Mouse (Mus musculus): ENCODE results near the gene Sdhb. TPM values are rescaled to one million over a fixed set of nuclear protein-coding genes. Genes with fewer than 3 reads are reported as not detected.

The Sdhb gene
- polyA plus RNA-seq, 1 experiment from 2014 or later, result 418 TPM

GRCm38 (mm10) chr4:140919974-140920836 is 40.8 kb upstream of the Sdhb start:
- Histone ChIP-seq H3K4me2 (ENCODE audit: low read depth) (no peak overlapping the region), H3K27me3 (ENCODE audit: control insufficient read depth, insufficient read depth, low read length) (no peaks in the 10 kb centered on the region), H3K4me3 (ENCODE audit: low read depth, low read length) (no peak overlapping the region), H3K9me3 (ENCODE audit: control insufficient read depth, low read length) (no peaks in the 10 kb centered on the region), H3K9ac (ENCODE audit: low read length) (no peak overlapping the region), H3K4me1 (ENCODE audit: control insufficient read depth, insufficient read depth, low read length) (0 out of 2 replicates have a peak, but pooled peaks cover 3% of the 10 kb centered on the region), H3K27ac (ENCODE audit: low read depth, low read length) (no peak overlapping the region), H3K36me3 (ENCODE audit: control insufficient read depth, insufficient read depth, low read length) (no peaks in the 10 kb centered on the region)
- 74% methylated on average over 11 of the region's 11 CpGs for WGBS
- ATAC-seq (ENCODE audit: insufficient read depth, low FRiP score, low TSS enrichment), result no peak
- no peak for DNase-seq (ENCODE audit: low spot score)

- Histone ChIP-seq H3K27ac (ENCODE audit: low read depth, low read length) (no peak overlapping the region), H3K4me2 (ENCODE audit: low read depth) (no peak overlapping the region), H3K36me3 (ENCODE audit: control insufficient read depth, insufficient read depth, low read length) (no peaks in the 10 kb centered on the region), H3K9me3 (ENCODE audit: control insufficient read depth, low read length) (no peaks in the 10 kb centered on the region), H3K4me3 (ENCODE audit: low read depth, low read length) (no peak overlapping the region), H3K9ac (ENCODE audit: low read length) (no peak overlapping the region), H3K27me3 (ENCODE audit: control insufficient read depth, insufficient read depth, low read length) (no peaks in the 10 kb centered on the region), H3K4me1 (ENCODE audit: control insufficient read depth, insufficient read depth, low read length) (0 out of 2 replicates have a peak, but pooled peaks cover 3% of the 10 kb centered on the region)
- WGBS, result 92% methylated on average over 5 of the region's 5 CpGs
- no peak for ATAC-seq (ENCODE audit: insufficient read depth, low FRiP score, low TSS enrichment)
- DNase-seq (ENCODE audit: low spot score), result no peak
Measured at GRCm38 (mm10) chr4:140922508-140922907, 38.5 kb upstream of the Sdhb start.

- ATAC-seq (ENCODE audit: insufficient read depth, low FRiP score, low TSS enrichment), result no peak
- no peak for DNase-seq (ENCODE audit: low spot score)
- WGBS, result 78% methylated on average over 8 of the region's 8 CpGs
Measured at GRCm38 (mm10) chr4:140925648-140926047, 35.4 kb upstream of the Sdhb start.

GRCm38 (mm10) chr4:140928349-140928748 is 32.7 kb upstream of the Sdhb start:
- no peak for ATAC-seq (ENCODE audit: insufficient read depth, low FRiP score, low TSS enrichment)
- Histone ChIP-seq H3K9ac (ENCODE audit: low read length) (no peak overlapping the region), H3K36me3 (ENCODE audit: control insufficient read depth, insufficient read depth, low read length) (no peaks in the 10 kb centered on the region), H3K4me3 (ENCODE audit: low read depth, low read length) (no peak overlapping the region), H3K4me1 (ENCODE audit: control insufficient read depth, insufficient read depth, low read length) (peaks cover 6% of the 10 kb centered on the region; the same call in 1 of the 2 replicates), H3K4me2 (ENCODE audit: low read depth) (no peak overlapping the region), H3K27me3 (ENCODE audit: control insufficient read depth, insufficient read depth, low read length) (no peaks in the 10 kb centered on the region), H3K27ac (ENCODE audit: low read depth, low read length) (no peak overlapping the region), H3K9me3 (ENCODE audit: control insufficient read depth, low read length) (no peaks in the 10 kb centered on the region)
- no peak for DNase-seq (ENCODE audit: low spot score)
- 78% methylated on average over 9 of the region's 9 CpGs for whole genome bisulfite sequencing

More at GRCm38 (mm10) chr4:140925648-140926047, 35.4 kb upstream of the Sdhb start:
- no peaks in the 10 kb centered on the region for H3K9me3 ChIP-seq (ENCODE audit: control insufficient read depth, low read length)
- H3K36me3 ChIP-seq (ENCODE audit: control insufficient read depth, insufficient read depth, low read length), result no peaks in the 10 kb centered on the region
- no peak overlapping the region for H3K4me2 ChIP-seq (ENCODE audit: low read depth)
- no peak overlapping the region for H3K27ac ChIP-seq (ENCODE audit: low read depth, low read length)
- no peak overlapping the region for H3K9ac ChIP-seq (ENCODE audit: low read length)
- no peaks in the 10 kb centered on the region for H3K27me3 ChIP-seq (ENCODE audit: control insufficient read depth, insufficient read depth, low read length)
- no peaks in the 10 kb centered on the region for H3K4me1 ChIP-seq (ENCODE audit: control insufficient read depth, insufficient read depth, low read length)
- no peak overlapping the region for H3K4me3 ChIP-seq (ENCODE audit: low read depth, low read length)

- Histone ChIP-seq H3K4me3 (ENCODE audit: low read depth, low read length) (no peak overlapping the region), H3K4me1 (ENCODE audit: control insufficient read depth, insufficient read depth, low read length) (peaks cover 6% of the 10 kb centered on the region; the same call in 1 of the 2 replicates), H3K9me3 (ENCODE audit: control insufficient read depth, low read length) (no peaks in the 10 kb centered on the region), H3K36me3 (ENCODE audit: control insufficient read depth, insufficient read depth, low read length) (no peaks in the 10 kb centered on the region), H3K4me2 (ENCODE audit: low read depth) (no peak overlapping the region), H3K27me3 (ENCODE audit: control insufficient read depth, insufficient read depth, low read length) (no peaks in the 10 kb centered on the region), H3K27ac (ENCODE audit: low read depth, low read length) (no peak overlapping the region), H3K9ac (ENCODE audit: low read length) (no peak overlapping the region)
- DNase-seq (ENCODE audit: low spot score) (no peak), ATAC-seq (ENCODE audit: insufficient read depth, low FRiP score, low TSS enrichment) (no peak)
- 66% methylated on average over 8 of the region's 8 CpGs for WGBS
Measured at GRCm38 (mm10) chr4:140929745-140930144, 31.3 kb upstream of the Sdhb start.

- no peaks in the 10 kb centered on the region for H3K36me3 ChIP-seq (ENCODE audit: control insufficient read depth, insufficient read depth, low read length)
- no peak overlapping the region for H3K9ac ChIP-seq (ENCODE audit: low read length)
- H3K9me3 ChIP-seq (ENCODE audit: control insufficient read depth, low read length), result no peaks in the 10 kb centered on the region
- H3K4me3 ChIP-seq (ENCODE audit: low read depth, low read length), result no peak overlapping the region
- WGBS, result 75% methylated on average over 10 of the region's 10 CpGs
- no peaks in the 10 kb centered on the region for H3K27me3 ChIP-seq (ENCODE audit: control insufficient read depth, insufficient read depth, low read length)
- no peak overlapping the region for H3K4me2 ChIP-seq (ENCODE audit: low read depth)
- peaks cover 6% of the 10 kb centered on the region; the same call in 1 of the 2 replicates for H3K4me1 ChIP-seq (ENCODE audit: control insufficient read depth, insufficient read depth, low read length)
- no peak for ATAC-seq (ENCODE audit: insufficient read depth, low FRiP score, low TSS enrichment)
- no peak for DNase-seq (ENCODE audit: low spot score)
- no peak overlapping the region for H3K27ac ChIP-seq (ENCODE audit: low read depth, low read length)
Measured at GRCm38 (mm10) chr4:140930900-140931470, 30.0 kb upstream of the Sdhb start.

GRCm38 (mm10) chr4:140935643-140936042 is 25.4 kb upstream of the Sdhb start:
- Histone ChIP-seq H3K27me3 (ENCODE audit: control insufficient read depth, insufficient read depth, low read length) (no peaks in the 10 kb centered on the region), H3K9ac (ENCODE audit: low read length) (no peak overlapping the region), H3K4me2 (ENCODE audit: low read depth) (no peak overlapping the region), H3K4me3 (ENCODE audit: low read depth, low read length) (no peak overlapping the region), H3K4me1 (ENCODE audit: control insufficient read depth, insufficient read depth, low read length) (peaks cover 6% of the 10 kb centered on the region; the same call in 1 of the 2 replicates), H3K36me3 (ENCODE audit: control insufficient read depth, insufficient read depth, low read length) (no peaks in the 10 kb centered on the region), H3K9me3 (ENCODE audit: control insufficient read depth, low read length) (no peaks in the 10 kb centered on the region), H3K27ac (ENCODE audit: low read depth, low read length) (no peak overlapping the region)
- ATAC-seq (ENCODE audit: insufficient read depth, low FRiP score, low TSS enrichment) (no peak), DNase-seq (ENCODE audit: low spot score) (no peak)
- WGBS, result 66% methylated on average over 9 of the region's 9 CpGs

- Histone ChIP-seq H3K36me3 (ENCODE audit: control insufficient read depth, insufficient read depth, low read length) (no peaks in the 10 kb centered on the region), H3K4me2 (ENCODE audit: low read depth) (no peak overlapping the region), H3K4me1 (ENCODE audit: control insufficient read depth, insufficient read depth, low read length) (no peaks in the 10 kb centered on the region), H3K9me3 (ENCODE audit: control insufficient read depth, low read length) (no peaks in the 10 kb centered on the region), H3K9ac (ENCODE audit: low read length) (no peak overlapping the region), H3K27me3 (ENCODE audit: control insufficient read depth, insufficient read depth, low read length) (no peaks in the 10 kb centered on the region), H3K4me3 (ENCODE audit: low read depth, low read length) (no peak overlapping the region), H3K27ac (ENCODE audit: low read depth, low read length) (no peak overlapping the region)
- DNase-seq (ENCODE audit: low spot score) (no peak), ATAC-seq (ENCODE audit: insufficient read depth, low FRiP score, low TSS enrichment) (no peak)
- 91% methylated on average over 12 of the region's 12 CpGs for WGBS
Measured at GRCm38 (mm10) chr4:140944356-140944755, 16.6 kb upstream of the Sdhb start.

Data from neural tube, embryonic 11.5 days (tissue).